In genomic region chr10:4875076-4875737, GRCm38 (mm10) we compare ENCODE assay signal across 31 mouse cellular contexts.
DNase-seq lines count a peak whose midpoint lies in the region; ATAC-seq lines count a peak whose summit lies in the region.
"Had no signal": no experiment of that assay in that cellular context is flagged by ENCODE, and none has a peak within 500 bp of the region (broad histone marks: within the 10 kb centered on the region; RNA-seq: fewer than 3 reads in every experiment).

No protein-coding gene starts in this region.

- no peaks in the 10 kb centered on the region for H3K36me3 ChIP-seq in embryonic facial prominence, embryonic 11.5 days (replicated peaks; ENCODE audit: control insufficient read depth, insufficient read depth, low read depth, low read length)
- H3K36me3 ChIP-seq in embryonic facial prominence, embryonic 10.5 days (replicated peaks) = no peaks in the 10 kb centered on the region
- H3K36me3 ChIP-seq in hindbrain, embryonic 12.5 days = no peaks in the 10 kb centered on the region
- H3K36me3 ChIP-seq in hindbrain, embryonic 13.5 days = no peaks in the 10 kb centered on the region
- no peaks in the 10 kb centered on the region for H3K36me3 ChIP-seq in midbrain, embryonic 14.5 days (ENCODE audit: control insufficient read depth, insufficient read depth, low read length)
- H3K36me3 ChIP-seq: embryonic facial prominence, embryonic 12.5 days; hindbrain, embryonic 10.5 days; intestine, embryonic 15.5 days; liver, embryonic 12.5 days; neural tube, embryonic 13.5 days had no signal

- no peak overlapping the region for H3K9ac ChIP-seq in embryonic facial prominence, embryonic 11.5 days (replicated peaks; ENCODE audit: low read length)
- H3K9ac ChIP-seq in hindbrain, embryonic 12.5 days = no peak overlapping the region
- H3K9ac ChIP-seq in hindbrain, embryonic 13.5 days = no peak overlapping the region
- H3K9ac ChIP-seq in midbrain, embryonic 14.5 days (replicated peaks; ENCODE audit: low read length) = no peak overlapping the region
- H3K9ac ChIP-seq: embryonic facial prominence, embryonic 12.5 days; intestine, embryonic 15.5 days; liver, embryonic 12.5 days; neural tube, embryonic 13.5 days had no signal

- H3K9me3 ChIP-seq in embryonic facial prominence, embryonic 11.5 days (replicated peaks; ENCODE audit: control insufficient read depth, low read length) = no peaks in the 10 kb centered on the region
- no peaks in the 10 kb centered on the region for H3K9me3 ChIP-seq in embryonic facial prominence, embryonic 10.5 days
- no peaks in the 10 kb centered on the region for H3K9me3 ChIP-seq in hindbrain, embryonic 12.5 days (replicated peaks)
- H3K9me3 ChIP-seq in hindbrain, embryonic 13.5 days = no peaks in the 10 kb centered on the region
- no peaks in the 10 kb centered on the region for H3K9me3 ChIP-seq in midbrain, embryonic 14.5 days (ENCODE audit: control insufficient read depth, low read length)
- H3K9me3 ChIP-seq: embryonic facial prominence, embryonic 12.5 days; hindbrain, embryonic 10.5 days; intestine, embryonic 15.5 days; liver, embryonic 12.5 days; neural tube, embryonic 13.5 days had no signal

- H3K27me3 ChIP-seq in embryonic facial prominence, embryonic 11.5 days (ENCODE audit: control insufficient read depth, insufficient read depth, low read length) = no peaks in the 10 kb centered on the region
- no peaks in the 10 kb centered on the region for H3K27me3 ChIP-seq in embryonic facial prominence, embryonic 10.5 days (replicated peaks; ENCODE audit: low read depth, poor library complexity, severe bottlenecking)
- H3K27me3 ChIP-seq in hindbrain, embryonic 12.5 days = no peaks in the 10 kb centered on the region
- no peaks in the 10 kb centered on the region for H3K27me3 ChIP-seq in hindbrain, embryonic 13.5 days
- no peaks in the 10 kb centered on the region for H3K27me3 ChIP-seq in midbrain, embryonic 14.5 days (ENCODE audit: control insufficient read depth, insufficient read depth, low read length)
- H3K27me3 ChIP-seq: CH12.LX; embryonic facial prominence, embryonic 12.5 days; intestine, embryonic 15.5 days; liver, embryonic 12.5 days; neural tube, embryonic 13.5 days had no signal

- peak; percentile 70; the same call in 1 of the 2 replicates for ATAC-seq in embryonic facial prominence, embryonic 11.5 days (replicated peaks; ENCODE audit: insufficient number of reproducible peaks, low FRiP score, low TSS enrichment, low read depth)
- ATAC-seq in hindbrain, embryonic 12.5 days (ENCODE audit: low FRiP score) = 0 out of 2 replicates have a peak, but pooled peaks have one; percentile 43
- no peak for ATAC-seq in hindbrain, embryonic 13.5 days (ENCODE audit: low FRiP score)
- ATAC-seq in midbrain, embryonic 14.5 days (ENCODE audit: low FRiP score, low TSS enrichment) = no peak
- ATAC-seq in megakaryocyte progenitor cell, adult 5-6 weeks (replicated peaks; ENCODE audit: poor library complexity) = no peak
- ATAC-seq: hindbrain, postnatal 0 days; intestine, embryonic 15.5 days; liver, embryonic 12.5 days had no signal

- WGBS in embryonic facial prominence, embryonic 11.5 days = 63% methylated on average over 8 of the region's 8 CpGs
- 52% methylated on average over 8 of the region's 8 CpGs for WGBS in embryonic facial prominence, embryonic 10.5 days
- WGBS in hindbrain, embryonic 12.5 days = 38% methylated on average over 8 of the region's 8 CpGs
- 48% methylated on average over 8 of the region's 8 CpGs for WGBS in hindbrain, embryonic 13.5 days
- WGBS in midbrain, embryonic 14.5 days = 11% methylated on average over 8 of the region's 8 CpGs

- H3K4me2 ChIP-seq in embryonic facial prominence, embryonic 11.5 days (ENCODE audit: low read depth, low read length) = no peak overlapping the region
- H3K4me2 ChIP-seq in hindbrain, embryonic 12.5 days (replicated peaks) = no peak overlapping the region
- H3K4me2 ChIP-seq in hindbrain, embryonic 13.5 days = no peak overlapping the region
- no peak overlapping the region for H3K4me2 ChIP-seq in midbrain, embryonic 14.5 days (ENCODE audit: low read length)
- H3K4me2 ChIP-seq: embryonic facial prominence, embryonic 12.5 days; intestine, embryonic 15.5 days; liver, embryonic 12.5 days; neural tube, embryonic 13.5 days had no signal

- H3K27ac ChIP-seq in embryonic facial prominence, embryonic 11.5 days (replicated peaks; ENCODE audit: low read depth, low read length) = no peak overlapping the region
- no peak overlapping the region for H3K27ac ChIP-seq in embryonic facial prominence, embryonic 10.5 days (replicated peaks)
- H3K27ac ChIP-seq in hindbrain, embryonic 12.5 days = no peak overlapping the region
- no peak overlapping the region for H3K27ac ChIP-seq in hindbrain, embryonic 13.5 days
- H3K27ac ChIP-seq in midbrain, embryonic 14.5 days (replicated peaks; ENCODE audit: low read depth, low read length) = no peak overlapping the region
- H3K27ac ChIP-seq: embryonic facial prominence, embryonic 12.5 days; hindbrain, embryonic 10.5 days; hindbrain, postnatal 0 days; intestine, embryonic 15.5 days; kidney, postnatal 0 days; liver, embryonic 12.5 days; macrophage; neural tube, embryonic 13.5 days had no signal

- no peak overlapping the region for H3K4me3 ChIP-seq in embryonic facial prominence, embryonic 11.5 days (ENCODE audit: low read depth, low read length)
- no peak overlapping the region for H3K4me3 ChIP-seq in embryonic facial prominence, embryonic 10.5 days
- H3K4me3 ChIP-seq in hindbrain, embryonic 12.5 days = no peak overlapping the region
- no peak overlapping the region for H3K4me3 ChIP-seq in hindbrain, embryonic 13.5 days
- no peak overlapping the region for H3K4me3 ChIP-seq in midbrain, embryonic 14.5 days (replicated peaks; ENCODE audit: low read depth, low read length)
- H3K4me3 ChIP-seq: embryonic facial prominence, embryonic 12.5 days; hindbrain, embryonic 10.5 days; intestine, embryonic 15.5 days; liver, embryonic 12.5 days; neural tube, embryonic 13.5 days had no signal

- DNase-seq in embryonic facial prominence, embryonic 11.5 days (ENCODE audit: low spot score) = peak; percentile 16
- DNase-seq in embryonic facial prominence, embryonic 10.5 days (ENCODE audit: low spot score) = no peak
- peak; percentile 8 for DNase-seq in embryo, embryonic 10 days (ENCODE audit: low spot score)
- peak; percentile 11 for DNase-seq in midbrain, embryonic 14.5 days
- DNase-seq in kidney, adult 18-20 months = no peak
- DNase-seq: adrenal gland, postnatal 10 days; cerebellum, adult 11 months; cerebellum, adult 9-10 months; cerebellum, postnatal 36 days; gastrocnemius, postnatal 10 days; heart, postnatal 14 days; kidney, adult 8-10 months; kidney, postnatal 4 days; layer of hippocampus, postnatal 36 days; left cerebral cortex, postnatal 4 days; lung, adult 2 months; lung, postnatal 10 days; thymus, adult 2 months; thymus, postnatal 36 days had no signal

- no peaks in the 10 kb centered on the region for H3K4me1 ChIP-seq in embryonic facial prominence, embryonic 11.5 days (ENCODE audit: control insufficient read depth, insufficient read depth, low read length)
- H3K4me1 ChIP-seq in embryonic facial prominence, embryonic 10.5 days = no peaks in the 10 kb centered on the region
- no peaks in the 10 kb centered on the region for H3K4me1 ChIP-seq in hindbrain, embryonic 12.5 days
- no peaks in the 10 kb centered on the region for H3K4me1 ChIP-seq in hindbrain, embryonic 13.5 days (replicated peaks)
- no peaks in the 10 kb centered on the region for H3K4me1 ChIP-seq in midbrain, embryonic 14.5 days (ENCODE audit: control insufficient read depth, insufficient read depth, low read length)
- H3K4me1 ChIP-seq: embryonic facial prominence, embryonic 12.5 days; hindbrain, embryonic 10.5 days; intestine, embryonic 15.5 days; liver, embryonic 12.5 days; neural tube, embryonic 13.5 days had no signal

Comparison
In these comparisons a context has a peak if more than half of its experiments do, and no peak if none do; other contexts are left out.
1. ATAC-seq: peak in embryonic facial prominence, embryonic 11.5 days (single experiment) and hindbrain, embryonic 12.5 days (single experiment); none in hindbrain, embryonic 13.5 days (single experiment), midbrain, embryonic 14.5 days (single experiment) and megakaryocyte progenitor cell, adult 5-6 weeks (single experiment).
2. DNase-seq: peak in embryonic facial prominence, embryonic 11.5 days (single experiment), embryo, embryonic 10 days (single experiment) and midbrain, embryonic 14.5 days (single experiment); none in embryonic facial prominence, embryonic 10.5 days (single experiment) and kidney, adult 18-20 months (single experiment).